Mouse (Mus musculus) limb, embryonic 11.5 days (tissue): ENCODE measurements around the gene Lrrc4c. TPM values are rescaled to one million over a fixed set of nuclear protein-coding genes. Genes with fewer than 3 reads are reported as not detected.

Experiments used
- ATAC-seq: fragments of 200-750 bp; cut with Nextera tagmentation; 2 replicates; pipeline ENCODE4 v1.8.0; 2017; ENCODE audit warnings: low read depth; ENCODE audit not compliant: insufficient number of reproducible peaks, low FRiP score, low TSS enrichment
- DNase-seq: peaks from one replicate; pipeline ENCODE4 v3.0.0-alpha.2; 2015; ENCODE audit warnings: low spot score
- H3K27ac ChIP-seq: fragments of 300-500 bp; sonication (generic); replicated peaks from 2 replicates; pipeline ENCODE4 v1.5.1; 2014; ENCODE audit warnings: low read depth, mild to moderate bottlenecking, low read length
- H3K27me3 ChIP-seq: fragments of 300-500 bp; sonication (generic); 2 replicates; pipeline ENCODE4 v1.6.1; 2014; ENCODE audit warnings: mild to moderate bottlenecking, low read length, mixed read lengths; ENCODE audit not compliant: control insufficient read depth, insufficient read depth
- H3K36me3 ChIP-seq: fragments of 300-500 bp; sonication (generic); 2 replicates; pipeline ENCODE4 v1.6.1; 2014; ENCODE audit warnings: mild to moderate bottlenecking, low read length, moderate library complexity, mixed read lengths; ENCODE audit not compliant: control insufficient read depth, insufficient read depth
- H3K4me1 ChIP-seq: fragments of 300-500 bp; sonication (generic); 2 replicates; pipeline ENCODE4 v1.6.1; 2014; ENCODE audit warnings: low read length, mixed read lengths; ENCODE audit not compliant: control insufficient read depth, insufficient read depth
- H3K4me2 ChIP-seq: fragments of 300-500 bp; sonication (generic); 2 replicates; pipeline ENCODE4 v1.6.1; 2014; ENCODE audit warnings: low read depth, mild to moderate bottlenecking, moderate library complexity; ENCODE audit not compliant: severe bottlenecking
- H3K4me3 ChIP-seq: fragments of 300-500 bp; sonication (generic); 2 replicates; pipeline ENCODE4 v1.5.1; 2014; ENCODE audit warnings: low read depth, low read length
- H3K9ac ChIP-seq: fragments of 300-500 bp; sonication (generic); 2 replicates; pipeline ENCODE4 v1.6.1; 2014; ENCODE audit warnings: mild to moderate bottlenecking, low read length
- H3K9me3 ChIP-seq: fragments of 300-500 bp; sonication (generic); 2 replicates; pipeline ENCODE4 v1.6.1; 2016; ENCODE audit warnings: low read length; ENCODE audit not compliant: control insufficient read depth
- WGBS: fragments of 180-500 bp; shearing (Covaris S2); extraction: QIAGEN DNeasy Blood & Tissue Kit; methylation state at CpG from one replicate; pipeline ENCODE4 v1.1.7; 2014; 5-methylcytosine and 5-hydroxymethylcytosine counted together
- polyA plus RNA-seq: library from polyadenylated mRNA; unstranded; fragments of >200 nt; fragmentation: Nextera tagmentation; extraction: Ambion mirVana; gene quantifications from 2 replicates; pipeline ENCODE4 v1.2.1, GENCODE M21; 2014

Lrrc4c gene
- polyA plus RNA-seq, 1 experiment from 2014 or later, result 0.13 TPM

DNA sequence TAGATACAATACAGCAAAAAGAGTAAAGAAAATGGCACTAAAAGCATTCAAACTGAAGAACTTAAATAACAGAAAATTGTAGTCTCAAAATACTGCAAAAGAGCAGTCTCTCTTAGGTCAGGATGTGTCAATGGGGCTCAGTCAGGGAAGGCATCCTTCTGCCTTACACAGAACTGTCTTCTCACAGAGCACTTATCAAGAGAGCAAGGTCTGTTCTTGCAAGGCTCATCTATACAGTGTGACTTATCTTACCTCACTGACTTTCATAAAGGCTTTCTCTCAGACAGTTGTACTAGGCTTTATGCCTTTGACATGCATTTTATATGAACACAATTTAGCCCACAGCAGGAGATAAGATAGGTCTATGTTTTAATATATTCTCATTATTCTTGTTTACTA, 1226.7 kb downstream of the Lrrc4c start:
- no peak overlapping the region for H3K4me2 ChIP-seq
- ATAC-seq, result no peak
- H3K27ac ChIP-seq, result no peak overlapping the region

DNA sequence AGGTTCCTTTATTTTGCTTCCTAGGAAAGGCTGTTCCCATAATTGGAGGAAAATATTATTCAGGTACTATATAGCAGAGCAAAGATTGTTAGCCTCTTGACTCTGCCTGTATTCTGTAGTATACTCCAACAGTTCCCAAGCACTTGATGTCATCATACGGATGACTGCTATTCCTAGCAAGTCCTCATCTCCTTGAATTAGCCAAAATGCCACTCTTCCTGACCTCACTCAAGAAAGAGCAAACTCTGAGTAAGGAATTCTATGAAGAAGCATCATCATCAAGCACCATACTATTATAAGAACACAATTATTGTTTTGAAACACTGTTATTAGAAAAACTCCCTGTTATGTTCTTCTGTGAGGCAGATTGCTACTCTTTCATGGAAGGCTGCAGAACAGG, 1228.0 kb downstream of the Lrrc4c start:
- no peaks in the 10 kb centered on the region for H3K36me3 ChIP-seq
- no peaks in the 10 kb centered on the region for H3K9me3 ChIP-seq
- no peaks in the 10 kb centered on the region for H3K27me3 ChIP-seq
- no peak overlapping the region for H3K4me3 ChIP-seq
- no peak for DNase-seq
- ATAC-seq, result no peak
- H3K4me1 ChIP-seq, result no peaks in the 10 kb centered on the region
- 91% methylated on average over 1 of the region's 1 CpGs for WGBS
- no peak overlapping the region for H3K27ac ChIP-seq
- no peak overlapping the region for H3K9ac ChIP-seq
- no peak overlapping the region for H3K4me2 ChIP-seq

More for the DNA sequence above, 1226.7 kb downstream of the Lrrc4c start:
- H3K9me3 ChIP-seq, result no peaks in the 10 kb centered on the region
- no peaks in the 10 kb centered on the region for H3K36me3 ChIP-seq
- no peaks in the 10 kb centered on the region for H3K4me1 ChIP-seq
- H3K27me3 ChIP-seq, result no peaks in the 10 kb centered on the region
- no peak overlapping the region for H3K9ac ChIP-seq
- no peak overlapping the region for H3K4me3 ChIP-seq
- DNase-seq, result no peak

DNA sequence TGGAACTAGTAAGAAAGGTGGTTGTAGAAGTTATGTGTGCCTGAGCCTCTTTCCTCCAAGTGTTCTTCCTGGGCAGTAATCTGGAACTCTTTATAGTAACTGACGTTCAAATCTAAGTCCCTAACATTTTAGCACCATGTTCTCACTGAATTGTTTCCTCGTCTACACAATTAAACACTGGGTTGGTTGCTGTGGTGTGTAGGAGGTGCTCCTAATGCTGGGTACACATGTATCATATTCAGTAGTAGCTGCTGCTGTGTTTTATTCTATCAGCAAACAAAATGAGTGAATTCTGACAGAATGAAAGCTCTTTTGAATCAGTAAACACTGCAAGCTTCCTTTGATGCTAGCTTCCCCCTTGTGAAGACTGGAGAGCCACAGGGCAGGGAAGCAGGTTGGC, 1246.5 kb downstream of the Lrrc4c start:
- Histone ChIP-seq H3K4me1 (no peaks in the 10 kb centered on the region), H3K27ac (no peak overlapping the region), H3K9me3 (no peaks in the 10 kb centered on the region), H3K27me3 (no peaks in the 10 kb centered on the region), H3K4me2 (no peak overlapping the region), H3K36me3 (no peaks in the 10 kb centered on the region), H3K4me3 (no peak overlapping the region), H3K9ac (no peak overlapping the region)
- WGBS, result 39% methylated on average over 2 of the region's 2 CpGs
- no peak for DNase-seq
- no peak for ATAC-seq

DNA sequence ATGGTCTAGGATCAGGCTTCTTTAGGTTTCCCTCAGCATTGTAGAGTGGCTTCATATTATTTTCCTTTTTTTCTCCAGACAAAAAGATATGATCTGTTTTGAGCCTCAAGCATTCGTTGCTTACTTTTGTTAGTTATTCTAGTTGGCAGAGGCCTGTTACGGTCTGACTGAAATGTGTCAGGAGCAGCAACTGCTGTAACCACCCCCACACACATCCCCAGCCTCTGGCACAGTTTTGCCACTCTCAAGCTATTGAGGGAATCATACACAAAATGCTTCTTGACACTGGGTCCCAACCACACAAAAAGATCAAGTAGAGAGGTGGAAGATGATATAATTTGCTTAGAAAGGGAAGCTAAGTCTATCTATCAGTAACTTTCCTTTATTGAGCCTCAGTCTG, 1251.0 kb downstream of the Lrrc4c start:
- Histone ChIP-seq H3K36me3 (no peaks in the 10 kb centered on the region), H3K4me2 (no peak overlapping the region), H3K4me3 (no peak overlapping the region), H3K4me1 (no peaks in the 10 kb centered on the region), H3K27ac (no peak overlapping the region), H3K27me3 (no peaks in the 10 kb centered on the region), H3K9ac (no peak overlapping the region), H3K9me3 (no peaks in the 10 kb centered on the region)
- ATAC-seq, result no peak
- DNase-seq, result no peak
- WGBS, result 85% methylated on average over 2 of the region's 2 CpGs

DNA sequence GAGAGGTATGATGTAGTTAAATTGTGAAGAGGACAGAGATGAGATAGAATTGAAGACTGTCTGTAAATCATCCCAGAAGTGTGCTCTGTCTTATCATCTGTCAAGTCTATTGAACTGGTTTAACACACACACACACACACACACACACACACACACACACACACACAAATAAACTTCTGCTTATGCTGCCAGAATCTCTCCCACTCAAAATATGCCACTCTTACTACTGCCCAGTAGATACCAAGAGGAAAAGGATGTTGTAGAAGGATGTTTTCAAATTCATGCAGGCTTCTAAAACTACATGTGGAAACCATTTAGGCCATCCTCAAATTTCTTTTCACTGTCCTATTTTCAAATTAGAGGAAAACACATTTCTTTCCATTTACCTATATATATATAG, 1257.0 kb downstream of the Lrrc4c start:
- Histone ChIP-seq H3K4me1 (no peaks in the 10 kb centered on the region), H3K4me2 (no peak overlapping the region), H3K4me3 (no peak overlapping the region), H3K36me3 (no peaks in the 10 kb centered on the region), H3K9me3 (no peaks in the 10 kb centered on the region), H3K27ac (no peak overlapping the region), H3K9ac (no peak overlapping the region), H3K27me3 (no peaks in the 10 kb centered on the region)
- no peak for ATAC-seq
- no peak for DNase-seq

DNA sequence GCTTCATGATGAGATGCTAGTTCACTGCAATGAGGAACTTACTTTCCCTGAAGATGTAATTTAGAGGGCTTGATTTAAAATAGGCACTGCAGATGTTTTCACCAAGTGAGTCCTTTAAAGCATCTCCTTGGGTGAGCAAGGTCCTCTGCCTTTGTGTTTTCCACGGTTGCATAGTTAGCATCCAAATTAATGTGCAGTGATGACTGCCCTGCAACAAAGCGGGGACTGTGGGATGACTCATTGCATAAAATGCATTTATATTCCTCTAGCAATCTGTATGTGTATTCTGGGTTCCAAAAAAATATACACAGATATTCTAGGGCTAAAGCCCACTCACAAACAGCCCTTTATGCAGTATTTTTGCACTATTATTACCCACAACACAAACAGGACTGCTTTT, 1263.2 kb downstream of the Lrrc4c start:
- Histone ChIP-seq H3K27ac (no peak overlapping the region), H3K4me3 (no peak overlapping the region), H3K36me3 (no peaks in the 10 kb centered on the region), H3K9me3 (no peaks in the 10 kb centered on the region), H3K4me1 (no peaks in the 10 kb centered on the region), H3K4me2 (no peak overlapping the region), H3K9ac (no peak overlapping the region), H3K27me3 (no peaks in the 10 kb centered on the region)
- ATAC-seq, result no peak
- WGBS, result 80% methylated on average over 2 of the region's 2 CpGs
- DNase-seq, result no peak

DNA sequence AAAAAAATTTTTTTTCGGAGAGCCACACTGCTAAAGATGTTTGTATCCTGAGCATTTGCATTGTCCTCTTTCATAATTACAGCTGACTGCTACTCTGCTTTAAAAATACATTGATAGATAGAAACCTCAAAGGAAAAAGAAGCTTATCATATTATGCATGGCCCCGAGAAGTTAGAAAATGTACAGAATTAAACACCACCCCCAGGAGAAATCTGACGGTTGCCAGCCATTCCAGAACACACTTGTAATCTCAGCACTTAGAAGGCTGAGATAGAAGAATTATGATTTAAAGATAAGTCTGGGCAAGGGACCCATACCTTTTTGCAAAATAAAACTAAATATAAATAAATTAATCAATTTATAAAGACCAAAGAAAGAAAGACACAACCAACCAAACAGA, 1268.4 kb downstream of the Lrrc4c start:
- H3K27ac ChIP-seq, result no peak overlapping the region
- no peak overlapping the region for H3K4me3 ChIP-seq
- H3K36me3 ChIP-seq, result no peaks in the 10 kb centered on the region
- no peak overlapping the region for H3K4me2 ChIP-seq
- H3K9ac ChIP-seq, result no peak overlapping the region
- no peak for ATAC-seq
- H3K9me3 ChIP-seq, result no peaks in the 10 kb centered on the region
- no peaks in the 10 kb centered on the region for H3K27me3 ChIP-seq
- DNase-seq, result no peak
- H3K4me1 ChIP-seq, result no peaks in the 10 kb centered on the region
- WGBS, result 86% methylated on average over 3 of the region's 3 CpGs

DNA sequence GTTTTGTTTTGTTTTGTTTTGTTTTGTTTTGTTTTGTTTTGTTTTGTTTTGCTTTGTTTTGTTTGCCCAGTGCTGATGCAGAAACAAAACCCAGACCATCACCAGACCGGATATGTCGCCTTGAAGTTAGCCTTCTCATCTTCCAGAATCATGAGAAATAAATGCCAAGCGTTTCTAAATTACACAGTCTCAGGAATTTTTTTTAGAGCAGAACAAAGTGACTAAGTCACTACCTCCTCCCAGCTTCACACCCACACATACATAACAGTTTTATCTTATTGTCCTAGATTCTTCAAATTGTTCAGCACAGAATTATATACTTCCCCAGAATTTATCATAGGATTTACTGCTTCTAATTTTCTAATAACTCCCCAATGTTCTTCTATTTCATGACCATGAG, 1272.6 kb downstream of the Lrrc4c start:
- no peaks in the 10 kb centered on the region for H3K4me1 ChIP-seq
- H3K4me2 ChIP-seq, result no peak overlapping the region
- H3K9ac ChIP-seq, result no peak overlapping the region
- no peaks in the 10 kb centered on the region for H3K9me3 ChIP-seq
- H3K4me3 ChIP-seq, result no peak overlapping the region
- H3K27me3 ChIP-seq, result no peaks in the 10 kb centered on the region
- DNase-seq, result no peak
- H3K36me3 ChIP-seq, result no peaks in the 10 kb centered on the region
- 91% methylated on average over 3 of the region's 3 CpGs for WGBS
- no peak for ATAC-seq
- no peak overlapping the region for H3K27ac ChIP-seq

DNA sequence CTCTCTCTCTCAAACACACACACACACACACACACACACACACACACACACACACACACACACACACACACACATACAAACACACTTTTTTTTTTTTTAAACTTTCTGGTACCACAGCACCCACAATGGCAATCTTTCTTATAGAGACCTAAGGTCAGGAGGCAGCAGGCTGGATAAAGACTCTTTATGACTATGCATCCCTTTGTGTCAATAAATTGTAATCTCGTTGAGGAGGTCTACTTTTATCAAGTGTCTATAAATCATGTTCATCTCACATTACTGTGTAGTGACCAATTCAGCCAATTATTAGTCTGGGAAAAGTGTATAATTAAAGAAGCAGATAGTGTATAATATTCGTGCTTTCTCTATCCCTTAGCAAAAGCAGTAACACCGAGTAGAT, 1286.2 kb downstream of the Lrrc4c start:
- no peaks in the 10 kb centered on the region for H3K4me1 ChIP-seq
- no peak overlapping the region for H3K4me3 ChIP-seq
- no peak for DNase-seq
- H3K9ac ChIP-seq, result no peak overlapping the region
- H3K27ac ChIP-seq, result no peak overlapping the region
- no peaks in the 10 kb centered on the region for H3K36me3 ChIP-seq
- 74% methylated on average over 3 of the region's 3 CpGs for WGBS
- no peaks in the 10 kb centered on the region for H3K27me3 ChIP-seq
- H3K9me3 ChIP-seq, result no peaks in the 10 kb centered on the region
- no peak for ATAC-seq
- no peak overlapping the region for H3K4me2 ChIP-seq
